Mouse (Mus musculus): ENCODE data around the gene Pdhx. TPM values are rescaled to one million over a fixed set of nuclear protein-coding genes. Genes with fewer than 3 reads are reported as not detected.

Gene Pdhx
- polyA plus RNA-seq (2012; rRNA removed): 55.1 and 57.8 TPM in 2 replicates

DNA sequence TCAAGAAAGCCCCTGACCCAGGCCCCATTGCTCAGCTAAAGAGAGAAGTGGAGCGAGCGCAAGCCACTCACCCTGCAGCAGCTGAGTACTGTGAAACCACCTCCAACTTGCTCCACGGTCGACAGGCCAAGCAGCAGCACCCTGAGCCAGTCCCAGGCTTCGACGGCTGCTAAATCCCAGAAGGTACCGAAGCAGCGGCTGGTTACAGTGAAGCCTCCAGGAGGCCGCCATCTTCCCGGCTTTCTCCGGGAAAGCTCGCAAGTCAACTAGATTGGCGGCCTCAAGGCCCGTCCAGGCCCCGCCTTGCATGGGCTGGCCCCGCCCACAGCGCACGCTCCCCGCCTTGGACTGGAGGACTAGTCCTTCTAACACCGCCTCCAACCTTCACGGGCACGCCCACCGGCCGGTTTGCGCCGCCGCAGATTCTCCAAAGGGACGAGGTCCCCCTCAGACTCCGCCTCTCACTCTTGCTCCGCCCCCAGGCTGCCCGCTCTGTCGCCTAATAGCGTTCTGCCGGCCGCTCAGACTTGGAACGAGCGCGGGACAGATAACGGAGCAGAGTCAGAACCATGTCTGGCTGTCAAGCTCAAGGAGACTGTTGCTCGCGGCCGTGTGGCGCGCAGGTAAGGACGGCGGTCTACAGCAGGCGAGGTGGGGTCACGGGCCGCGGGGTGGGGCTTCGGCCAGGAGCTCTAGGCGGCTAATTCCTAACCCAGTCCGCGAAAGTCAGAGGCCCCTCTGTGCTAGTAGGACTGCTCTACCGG lies at the start of gene Pdhx, which contains the start of gene Apip:
Gene Pdhx (minus strand): TSS at position 295 of the 764 bp plus-strand sequence.
Gene Apip (plus strand): TSS at position 457 of the 764 bp plus-strand sequence.

Other genes with a start within 250 kb of the Pdhx start
- 4.3 and 6.0 TPM in 2 replicates for gene Cd44, start 171.8 kb downstream of the Pdhx start, polyA plus RNA-seq (2012; rRNA removed)
- gene Apip, start 162 bp upstream of the Pdhx start, polyA plus RNA-seq (2012; rRNA removed): 41.7 and 42.0 TPM in 2 replicates
- gene Ehf, start 229.8 kb upstream of the Pdhx start, polyA plus RNA-seq (2012; rRNA removed): 0.13 and 0.36 TPM in 2 replicates